Mouse (Mus musculus): ENCODE data around the gene Ergic1. TPM values are rescaled to one million over a fixed set of nuclear protein-coding genes. Genes with fewer than 3 reads are reported as not detected.

Ergic1 gene
- polyA plus RNA-seq, 1 experiment, result 114 TPM

DNA sequence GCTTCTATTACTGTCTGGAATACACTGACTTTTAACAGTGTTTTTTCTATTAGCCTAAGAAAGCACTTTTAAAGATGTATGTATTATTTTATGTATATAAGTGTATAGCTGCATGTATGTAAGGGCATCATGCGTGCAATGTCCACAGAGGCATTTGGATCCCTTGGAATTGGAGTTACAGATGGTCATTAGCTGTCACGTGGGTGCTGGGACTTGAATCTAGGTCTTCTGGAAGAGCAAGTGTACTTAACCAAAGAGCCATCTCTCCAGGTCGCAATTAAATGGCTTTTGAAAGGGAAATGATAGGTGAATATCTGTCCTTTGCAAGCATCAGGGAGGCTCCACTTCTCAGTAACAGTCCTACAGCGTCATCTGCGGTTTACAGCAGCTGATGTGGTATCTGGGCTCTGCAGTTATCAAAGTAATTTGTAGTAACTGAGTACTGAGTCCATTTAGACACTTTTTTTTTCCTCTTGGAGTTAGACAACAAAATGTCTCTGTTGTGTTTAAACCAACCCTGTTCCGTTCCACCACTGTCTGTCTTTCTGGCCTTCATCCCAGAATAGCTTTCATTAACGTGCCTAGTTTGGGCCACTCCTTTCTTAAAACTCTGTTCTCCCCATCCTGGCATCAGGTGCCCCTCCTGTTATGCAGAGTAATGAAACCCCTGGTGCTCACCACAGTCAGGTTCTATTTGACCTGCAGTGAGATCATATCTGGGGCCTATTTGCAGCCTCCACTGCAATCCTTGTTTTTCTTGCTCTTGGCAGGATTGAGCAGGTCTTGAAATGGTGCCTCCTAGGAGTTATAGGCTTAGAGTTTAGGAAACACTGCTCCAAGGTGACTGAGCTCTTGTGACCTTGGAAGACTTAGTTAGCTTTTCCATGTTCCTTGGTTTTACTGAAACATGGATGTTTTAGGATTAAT is 116.7 kb downstream of the Ergic1 start:
- no peak overlapping the region for H3ac ChIP-seq (ENCODE audit: control insufficient read depth, insufficient read length, low read depth)
- peaks cover 61% of the 10 kb centered on the region for H3K79me2 ChIP-seq (ENCODE audit: control insufficient read depth, insufficient read depth)
- H3K79me3 ChIP-seq (ENCODE audit: low read depth), result peaks cover 41% of the 10 kb centered on the region
- TF ChIP-seq USF1 (IDR thresholded peaks at IDR 0.05; ENCODE audit: low read depth), result no peak
- no peak for TF ChIP-seq MAX (IDR thresholded peaks at IDR 0.05)
- TF ChIP-seq MYOD1 (IDR thresholded peaks at IDR 0.05; ENCODE audit: control insufficient read depth, insufficient read length, low read depth), result no peak
- no peak for TF ChIP-seq CTCF (IDR thresholded peaks at IDR 0.05; ENCODE audit: control insufficient read depth, insufficient read depth, insufficient read length)
- TF ChIP-seq CEBPB (IDR thresholded peaks at IDR 0.05; ENCODE audit: low read depth), result no peak
- TF ChIP-seq MYOG (IDR thresholded peaks at IDR 0.05; ENCODE audit: control insufficient read depth, extremely low read depth, insufficient read length), result no peak
- no peak for TF ChIP-seq FOSL1 (IDR thresholded peaks at IDR 0.05; ENCODE audit: insufficient read depth, low read length, poor library complexity, severe bottlenecking)
- H3K27me3 ChIP-seq (ENCODE audit: control insufficient read depth, insufficient read depth, insufficient read length), result no peaks in the 10 kb centered on the region
- no peak overlapping the region for H3K4me3 ChIP-seq (ENCODE audit: insufficient read depth, poor library complexity, severe bottlenecking)
- H3K36me3 ChIP-seq (ENCODE audit: control insufficient read depth, insufficient read depth), result peaks cover 24% of the 10 kb centered on the region

DNA sequence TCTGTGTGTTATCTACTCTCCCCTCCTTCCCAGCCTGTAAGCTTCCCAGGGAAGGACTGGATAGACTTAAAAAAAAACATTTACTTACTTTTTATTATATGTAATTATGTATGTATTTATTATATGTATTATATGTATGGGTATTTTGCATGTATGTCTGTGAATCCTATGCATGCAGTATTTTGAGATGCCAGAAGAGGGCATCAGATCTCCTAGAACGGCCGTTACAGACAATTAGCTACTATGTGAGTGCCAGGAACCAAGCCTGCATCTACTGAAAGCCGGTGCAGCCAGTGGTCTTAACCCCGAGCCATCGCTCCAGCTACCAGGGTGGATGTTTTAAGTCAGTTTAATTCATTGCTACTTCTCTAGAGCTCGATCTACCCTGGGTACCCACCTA is 120.0 kb downstream of the Ergic1 start:
- Histone ChIP-seq H3ac (ENCODE audit: control insufficient read depth, insufficient read length, low read depth) (no peak overlapping the region), H3K79me2 (ENCODE audit: control insufficient read depth, insufficient read depth) (peaks cover 61% of the 10 kb centered on the region), H3K27me3 (ENCODE audit: control insufficient read depth, insufficient read depth, insufficient read length) (no peaks in the 10 kb centered on the region), H3K4me3 (ENCODE audit: insufficient read depth, poor library complexity, severe bottlenecking) (no peak overlapping the region), H3K36me3 (ENCODE audit: control insufficient read depth, insufficient read depth) (peaks cover 35% of the 10 kb centered on the region), H3K79me3 (ENCODE audit: low read depth) (peaks cover 41% of the 10 kb centered on the region)
- TF ChIP-seq USF1 (IDR thresholded peaks at IDR 0.05; ENCODE audit: low read depth), result no peak
- TF ChIP-seq MYOG (IDR thresholded peaks at IDR 0.05; ENCODE audit: control insufficient read depth, extremely low read depth, insufficient read length), result no peak
- TF ChIP-seq MYOD1 (IDR thresholded peaks at IDR 0.05; ENCODE audit: control insufficient read depth, insufficient read length, low read depth), result no peak
- TF ChIP-seq FOSL1 (IDR thresholded peaks at IDR 0.05; ENCODE audit: insufficient read depth, low read length, poor library complexity, severe bottlenecking), result no peak
- no peak for TF ChIP-seq CTCF (IDR thresholded peaks at IDR 0.05; ENCODE audit: control insufficient read depth, insufficient read depth, insufficient read length)
- no peak for TF ChIP-seq CEBPB (IDR thresholded peaks at IDR 0.05; ENCODE audit: low read depth)

GRCm38 (mm10) chr17:26686334-26687000 is 125.2 kb downstream of the Ergic1 start:
- no peak overlapping the region for H3ac ChIP-seq (ENCODE audit: control insufficient read depth, insufficient read length, low read depth)
- no peaks in the 10 kb centered on the region for H3K27me3 ChIP-seq (ENCODE audit: control insufficient read depth, insufficient read depth, insufficient read length)
- H3K79me3 ChIP-seq (ENCODE audit: low read depth), result peaks cover 7% of the 10 kb centered on the region
- TF ChIP-seq MYOG (IDR thresholded peaks at IDR 0.05; ENCODE audit: control insufficient read depth, extremely low read depth, insufficient read length), result no peak
- TF ChIP-seq FOSL1 (IDR thresholded peaks at IDR 0.05; ENCODE audit: insufficient read depth, low read length, poor library complexity, severe bottlenecking), result no peak
- no peak for TF ChIP-seq MYOD1 (IDR thresholded peaks at IDR 0.05; ENCODE audit: control insufficient read depth, insufficient read length, low read depth)
- TF ChIP-seq USF1 (IDR thresholded peaks at IDR 0.05; ENCODE audit: low read depth), result no peak
- no peak for TF ChIP-seq MAX (IDR thresholded peaks at IDR 0.05)
- TF ChIP-seq CTCF (IDR thresholded peaks at IDR 0.05; ENCODE audit: control insufficient read depth, insufficient read depth, insufficient read length), result no peak
- no peak for TF ChIP-seq CEBPB (IDR thresholded peaks at IDR 0.05; ENCODE audit: low read depth)
- no peak overlapping the region for H3K4me3 ChIP-seq (ENCODE audit: insufficient read depth, poor library complexity, severe bottlenecking)
- H3K36me3 ChIP-seq (ENCODE audit: control insufficient read depth, insufficient read depth), result peaks cover 19% of the 10 kb centered on the region
- peaks cover 25% of the 10 kb centered on the region for H3K79me2 ChIP-seq (ENCODE audit: control insufficient read depth, insufficient read depth)

GRCm38 (mm10) chr17:26688795-26689735 is 127.8 kb downstream of the Ergic1 start:
- H3ac ChIP-seq (ENCODE audit: control insufficient read depth, insufficient read length, low read depth), result no peak overlapping the region
- H3K27me3 ChIP-seq (ENCODE audit: control insufficient read depth, insufficient read depth, insufficient read length), result no peaks in the 10 kb centered on the region
- H3K4me3 ChIP-seq (ENCODE audit: insufficient read depth, poor library complexity, severe bottlenecking), result no peak overlapping the region
- peaks cover 3% of the 10 kb centered on the region for H3K79me3 ChIP-seq (ENCODE audit: low read depth)
- TF ChIP-seq MYOD1 (IDR thresholded peaks at IDR 0.05; ENCODE audit: control insufficient read depth, insufficient read length, low read depth) (no peak), FOSL1 (IDR thresholded peaks at IDR 0.05; ENCODE audit: insufficient read depth, low read length, poor library complexity, severe bottlenecking) (no peak), USF1 (IDR thresholded peaks at IDR 0.05; ENCODE audit: low read depth) (no peak), MYOG (IDR thresholded peaks at IDR 0.05; ENCODE audit: control insufficient read depth, extremely low read depth, insufficient read length) (no peak), MAX (IDR thresholded peaks at IDR 0.05) (no peak), CTCF (IDR thresholded peaks at IDR 0.05; ENCODE audit: control insufficient read depth, insufficient read depth, insufficient read length) (no peak), CEBPB (IDR thresholded peaks at IDR 0.05; ENCODE audit: low read depth) (no peak)
- H3K79me2 ChIP-seq (ENCODE audit: control insufficient read depth, insufficient read depth), result peaks cover 15% of the 10 kb centered on the region
- peaks cover 5% of the 10 kb centered on the region for H3K36me3 ChIP-seq (ENCODE audit: control insufficient read depth, insufficient read depth)

DNA sequence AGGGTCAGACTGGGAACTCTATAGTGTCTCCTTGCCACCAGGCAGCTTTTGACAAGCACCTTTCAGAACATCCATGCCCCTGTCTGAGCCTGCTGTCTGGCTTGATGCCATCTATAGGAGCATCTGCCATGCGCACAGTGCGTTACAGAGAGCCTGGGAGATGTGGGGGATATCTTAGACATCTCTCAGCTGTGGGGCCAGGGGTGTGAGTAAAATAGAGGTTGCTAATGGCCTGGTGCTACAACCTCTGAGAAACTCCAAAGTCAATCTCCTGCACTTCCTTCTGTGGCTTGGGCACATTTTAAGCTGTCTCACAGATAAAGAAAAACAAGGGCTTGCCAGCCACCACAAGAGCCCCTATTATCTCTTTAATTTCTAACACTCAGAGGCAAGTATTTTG is 128.5 kb downstream of the Ergic1 start:
- no peak overlapping the region for H3K4me3 ChIP-seq (ENCODE audit: insufficient read depth, poor library complexity, severe bottlenecking)
- peaks cover 3% of the 10 kb centered on the region for H3K79me3 ChIP-seq (ENCODE audit: low read depth)
- H3ac ChIP-seq (ENCODE audit: control insufficient read depth, insufficient read length, low read depth), result no peak overlapping the region
- no peak for TF ChIP-seq USF1 (IDR thresholded peaks at IDR 0.05; ENCODE audit: low read depth)
- no peak for TF ChIP-seq CEBPB (IDR thresholded peaks at IDR 0.05; ENCODE audit: low read depth)
- no peak for TF ChIP-seq MYOG (IDR thresholded peaks at IDR 0.05; ENCODE audit: control insufficient read depth, extremely low read depth, insufficient read length)
- no peak for TF ChIP-seq FOSL1 (IDR thresholded peaks at IDR 0.05; ENCODE audit: insufficient read depth, low read length, poor library complexity, severe bottlenecking)
- TF ChIP-seq MYOD1 (IDR thresholded peaks at IDR 0.05; ENCODE audit: control insufficient read depth, insufficient read length, low read depth), result no peak
- peaks cover 15% of the 10 kb centered on the region for H3K79me2 ChIP-seq (ENCODE audit: control insufficient read depth, insufficient read depth)
- peaks cover 5% of the 10 kb centered on the region for H3K36me3 ChIP-seq (ENCODE audit: control insufficient read depth, insufficient read depth)
- H3K27me3 ChIP-seq (ENCODE audit: control insufficient read depth, insufficient read depth, insufficient read length), result no peaks in the 10 kb centered on the region
